Mouse (Mus musculus) cerebellum, adult 2 months (tissue): ENCODE measurements around the gene Kncn.

Experiments used
- CTCF ChIP-seq: fragments of 200-500 bp; IDR thresholded peaks from 2 replicates; pipeline ENCODE4 v1.5.1; 2011; ENCODE audit warnings: low read depth, mild to moderate bottlenecking, control low read depth, low read length, moderate library complexity, borderline replicate concordance; ENCODE audit not compliant: insufficient read depth
- POLR2A ChIP-seq: fragments of 200-500 bp; IDR thresholded peaks from 2 replicates; pipeline ENCODE4 v1.6.1; 2011; ENCODE audit warnings: low read length, control low read depth, borderline replicate concordance; ENCODE audit not compliant: insufficient read depth

GRCm38 (mm10) chr4:115878216-115878678 is 6.0 kb upstream of the Kncn start:
- TF ChIP-seq POLR2A (no peak), CTCF (no peak)
